Mouse (Mus musculus) forebrain, embryonic 14.5 days (tissue): ENCODE data around the gene Cacna2d4. TPM values are rescaled to one million over a fixed set of nuclear protein-coding genes. Genes with fewer than 3 reads are reported as not detected.

Experiments used
- ATAC-seq: fragments of 200-750 bp; cut with Nextera tagmentation; 2 replicates; pipeline ENCODE4 v1.8.0; 2017; ENCODE audit warnings: mild to moderate bottlenecking, moderate library complexity
- DNase-seq: peaks from one replicate; pipeline ENCODE4 v3.0.0-alpha.2; 2015; ENCODE audit warnings: low spot score
- H3K27ac ChIP-seq: fragments of 300-500 bp; sonication (generic); 2 replicates; pipeline ENCODE4 v1.5.1; 2014; ENCODE audit warnings: low read depth, mild to moderate bottlenecking, control low read depth, low read length, moderate library complexity
- H3K27me3 ChIP-seq: fragments of 300-500 bp; sonication (generic); replicated peaks from 2 replicates; pipeline ENCODE4 v1.6.1; 2014; ENCODE audit warnings: low read length, control low read depth, mixed read lengths; ENCODE audit not compliant: control insufficient read depth, insufficient read depth
- H3K36me3 ChIP-seq: fragments of 300-500 bp; sonication (generic); 2 replicates; pipeline ENCODE4 v1.6.1; 2014; ENCODE audit warnings: low read length, control low read depth; ENCODE audit not compliant: control insufficient read depth, insufficient read depth
- H3K4me1 ChIP-seq: fragments of 300-500 bp; sonication (generic); 2 replicates; pipeline ENCODE4 v1.6.1; 2014; ENCODE audit warnings: antibody characterized with exemption, low read length, control low read depth; ENCODE audit not compliant: control insufficient read depth, insufficient read depth
- H3K4me2 ChIP-seq: fragments of 300-500 bp; sonication (generic); 2 replicates; pipeline ENCODE4 v1.6.1; 2014; ENCODE audit warnings: mild to moderate bottlenecking, control low read depth, low read length
- H3K4me3 ChIP-seq: fragments of 300-500 bp; sonication (generic); 2 replicates; pipeline ENCODE4 v1.5.1; 2014; ENCODE audit warnings: low read depth, low read length, control low read depth
- H3K9ac ChIP-seq: fragments of 300-500 bp; sonication (generic); 2 replicates; pipeline ENCODE4 v1.6.1; 2014; ENCODE audit warnings: mild to moderate bottlenecking, low read length, control low read depth, moderate library complexity
- H3K9me3 ChIP-seq: fragments of 300-500 bp; sonication (generic); replicated peaks from 2 replicates; pipeline ENCODE4 v1.6.1; 2016; ENCODE audit warnings: low read length, control low read depth, mixed read lengths; ENCODE audit not compliant: control insufficient read depth
- WGBS: fragments of 180-500 bp; shearing (Covaris S2); extraction: QIAGEN DNeasy Blood & Tissue Kit; methylation state at CpG from one replicate; pipeline ENCODE4 v1.1.7; 2014; 5-methylcytosine and 5-hydroxymethylcytosine counted together
- polyA plus RNA-seq: library from polyadenylated mRNA; unstranded; fragments of >200 nt; fragmentation: Nextera tagmentation; extraction: Ambion mirVana; gene quantifications from 2 replicates; pipeline ENCODE4 v1.2.1, GENCODE M21; 2014

Gene Cacna2d4
- 0.10 and 0.14 TPM in 2 replicates for polyA plus RNA-seq

DNA sequence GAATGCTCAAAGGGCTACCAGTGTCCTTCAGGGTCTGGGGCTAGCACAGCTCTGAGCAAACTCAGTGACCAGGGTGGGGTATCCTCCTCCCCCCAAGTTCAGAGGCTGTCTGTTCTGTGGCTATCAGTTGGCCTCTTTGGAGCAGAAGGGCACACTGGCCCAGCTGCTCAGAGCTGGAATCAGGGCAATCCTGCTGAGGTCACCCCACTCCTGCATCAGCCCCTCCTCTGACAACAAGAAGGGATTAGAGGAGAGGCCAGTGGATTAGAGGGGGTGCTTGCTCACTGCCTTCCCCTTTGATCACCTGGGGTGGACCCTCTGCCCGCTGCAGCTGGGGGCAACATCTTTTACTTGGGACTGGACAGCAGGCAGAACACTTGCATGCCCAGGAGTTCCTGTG is at the start of gene Cacna2d4:
TSS of gene Cacna2d4 (plus strand) at position 286 of the 400 bp plus-strand sequence.
- Histone ChIP-seq H3K27ac (peak within 1 kb of the TSS; percentile 31; the same call in 1 of the 2 replicates), H3K4me2 (no peak within 1 kb of the TSS), H3K36me3 (no peaks in the 10 kb centered on the region), H3K9ac (no peak within 1 kb of the TSS), H3K4me1 (peaks cover 9% of the 10 kb centered on the region; the same call in 1 of the 2 replicates), H3K27me3 (no peaks in the 10 kb centered on the region), H3K9me3 (no peaks in the 10 kb centered on the region), H3K4me3 (no peak within 1 kb of the TSS)
- no peak for DNase-seq
- WGBS: 64% methylated on average over 1 of the region's 1 CpGs
- no peak for ATAC-seq

- DNase-seq: peak; percentile 33
- WGBS: 65% methylated on average over 8 of the region's 8 CpGs
These were observed 49.7 kb upstream of the Cacna2d4 start for GRCm38 (mm10) chr6:119186658-119187057.

GRCm38 (mm10) chr6:119187631-119188030 is 48.7 kb upstream of the Cacna2d4 start:
- Histone ChIP-seq H3K4me1 (no peaks in the 10 kb centered on the region), H3K27ac (no peak overlapping the region), H3K9me3 (no peaks in the 10 kb centered on the region), H3K27me3 (no peaks in the 10 kb centered on the region), H3K4me3 (no peak overlapping the region), H3K9ac (no peak overlapping the region), H3K36me3 (peaks cover 66% of the 10 kb centered on the region), H3K4me2 (no peak overlapping the region)
- 54% methylated on average over 6 of the region's 6 CpGs for WGBS
- DNase-seq (no peak), ATAC-seq (no peak)

More at GRCm38 (mm10) chr6:119186658-119187057, 49.7 kb upstream of the Cacna2d4 start:
- Histone ChIP-seq H3K27ac (no peak overlapping the region), H3K9me3 (no peaks in the 10 kb centered on the region), H3K4me1 (no peaks in the 10 kb centered on the region), H3K36me3 (peaks cover 57% of the 10 kb centered on the region), H3K4me2 (no peak overlapping the region), H3K4me3 (no peak overlapping the region), H3K9ac (no peak overlapping the region), H3K27me3 (no peaks in the 10 kb centered on the region)
- ATAC-seq: no peak

DNA sequence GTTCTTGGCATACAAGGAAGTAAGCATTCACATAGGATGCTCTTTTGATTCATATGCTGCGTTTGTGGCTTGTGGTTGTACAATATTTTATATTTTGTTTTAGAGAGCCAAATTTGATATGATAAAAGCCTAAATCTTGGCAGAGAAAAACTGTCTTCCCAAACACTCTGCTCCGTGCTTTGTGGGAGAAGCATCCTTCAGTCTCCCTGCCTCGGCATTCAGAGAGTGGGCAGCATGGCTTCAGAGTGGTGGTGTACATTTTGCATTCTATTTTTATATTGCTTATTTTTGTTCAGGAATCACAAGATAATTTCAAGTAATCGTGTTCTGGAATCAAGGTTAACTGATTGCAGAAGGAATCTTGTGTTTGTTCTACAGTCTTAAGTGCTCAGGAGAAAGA is 44.8 kb upstream of the Cacna2d4 start:
- WGBS: 95% methylated on average over 4 of the region's 4 CpGs
- no peaks in the 10 kb centered on the region for H3K9me3 ChIP-seq
- no peak overlapping the region for H3K4me2 ChIP-seq
- no peak for DNase-seq
- ATAC-seq: no peak
- H3K4me3 ChIP-seq: no peak overlapping the region
- H3K36me3 ChIP-seq: peaks cover 58% of the 10 kb centered on the region
- H3K27ac ChIP-seq: no peak overlapping the region
- no peaks in the 10 kb centered on the region for H3K27me3 ChIP-seq
- no peak overlapping the region for H3K9ac ChIP-seq
- no peaks in the 10 kb centered on the region for H3K4me1 ChIP-seq

GRCm38 (mm10) chr6:119193571-119194154 is 42.7 kb upstream of the Cacna2d4 start:
- H3K27ac ChIP-seq: no peak overlapping the region
- no peak for DNase-seq
- no peak for ATAC-seq
- 93% methylated on average over 15 of the region's 15 CpGs for WGBS
- no peaks in the 10 kb centered on the region for H3K9me3 ChIP-seq
- H3K4me2 ChIP-seq: no peak overlapping the region
- no peak overlapping the region for H3K4me3 ChIP-seq
- peaks cover 12% of the 10 kb centered on the region; the same call in 1 of the 2 replicates for H3K4me1 ChIP-seq
- peaks cover 49% of the 10 kb centered on the region for H3K36me3 ChIP-seq
- H3K9ac ChIP-seq: no peak overlapping the region
- H3K27me3 ChIP-seq: no peaks in the 10 kb centered on the region

DNA sequence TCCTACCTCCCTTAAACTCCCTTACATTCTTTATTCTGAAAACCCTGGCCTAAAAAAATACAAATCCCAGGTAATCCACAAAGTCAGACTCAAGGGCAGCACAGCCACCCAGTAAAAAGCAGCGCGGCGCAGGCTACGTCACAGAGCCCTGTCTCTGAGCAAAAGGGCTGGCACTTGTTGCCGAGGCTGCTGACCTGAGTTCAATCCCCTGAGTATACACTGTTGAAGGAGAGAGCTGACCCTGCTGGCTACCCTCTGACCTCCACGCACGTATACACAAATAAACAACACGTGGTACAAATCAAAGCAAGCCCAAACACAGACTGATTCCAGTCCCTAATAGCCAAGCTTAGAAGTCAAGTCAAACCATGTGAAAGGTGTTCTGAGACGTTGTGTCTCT is 42.2 kb upstream of the Cacna2d4 start:
- DNase-seq (no peak), ATAC-seq (no peak)
- no peak overlapping the region for H3K4me2 ChIP-seq
- peaks cover 17% of the 10 kb centered on the region for H3K4me1 ChIP-seq
- H3K27ac ChIP-seq: no peak overlapping the region
- 94% methylated on average over 9 of the region's 9 CpGs for WGBS
- no peak overlapping the region for H3K9ac ChIP-seq
- no peaks in the 10 kb centered on the region for H3K27me3 ChIP-seq
- peaks cover 46% of the 10 kb centered on the region for H3K36me3 ChIP-seq
- H3K9me3 ChIP-seq: no peaks in the 10 kb centered on the region
- H3K4me3 ChIP-seq: no peak overlapping the region

- DNase-seq: no peak
- no peak overlapping the region for H3K4me3 ChIP-seq
- peaks cover 42% of the 10 kb centered on the region for H3K36me3 ChIP-seq
- no peaks in the 10 kb centered on the region for H3K9me3 ChIP-seq
- 93% methylated on average over 7 of the region's 7 CpGs for WGBS
- no peak overlapping the region for H3K27ac ChIP-seq
- no peak for ATAC-seq
- no peaks in the 10 kb centered on the region for H3K27me3 ChIP-seq
- no peak overlapping the region for H3K4me2 ChIP-seq
- no peak overlapping the region for H3K9ac ChIP-seq
- peaks cover 22% of the 10 kb centered on the region for H3K4me1 ChIP-seq
These were observed 41.7 kb upstream of the Cacna2d4 start for GRCm38 (mm10) chr6:119194601-119195000.

DNA sequence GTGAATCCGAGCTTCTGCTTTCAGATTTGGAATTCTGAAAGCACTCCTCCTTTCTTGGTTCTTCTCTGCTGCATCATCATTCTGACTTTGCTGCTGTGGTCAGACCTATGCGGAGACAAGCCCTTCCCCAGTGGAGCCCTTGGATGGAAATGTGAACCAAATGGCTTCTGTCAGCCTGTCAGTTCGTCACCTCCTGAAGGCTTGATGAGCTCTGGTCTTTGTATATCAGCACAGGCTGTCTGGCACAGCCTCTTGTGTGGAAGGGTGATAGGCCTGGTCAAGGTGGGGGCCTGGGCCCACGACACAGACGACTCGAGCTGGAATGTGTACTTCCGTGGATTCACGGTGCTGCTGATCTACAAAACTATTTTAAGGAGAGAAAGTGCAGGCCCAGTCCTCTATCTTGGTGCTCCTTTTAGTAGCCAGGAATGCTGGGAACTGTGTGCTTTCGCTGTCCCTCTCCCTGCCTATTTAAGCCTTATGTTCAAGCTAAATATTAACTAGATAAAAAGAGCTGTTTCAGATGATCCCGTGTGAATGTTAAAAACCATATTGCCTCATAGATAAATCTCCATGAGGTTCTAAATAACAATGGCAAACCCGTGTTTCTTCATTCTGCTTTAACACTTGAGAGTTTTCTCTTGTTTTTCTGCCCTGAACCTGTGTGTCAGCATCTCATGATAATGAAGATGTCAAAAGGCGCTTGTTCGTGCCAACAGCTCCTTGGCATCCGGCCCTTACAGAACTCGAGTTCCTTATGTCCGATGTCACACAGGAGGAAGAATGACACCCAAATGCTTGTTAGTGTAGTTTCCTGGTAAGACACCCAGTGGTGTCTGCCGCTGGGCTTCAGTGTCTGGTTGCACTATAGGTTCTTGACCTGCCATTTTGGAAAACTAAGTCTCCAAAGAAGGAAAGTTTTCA is 39.7 kb upstream of the Cacna2d4 start, which contains the start of gene Cacna1c:
TSS of gene Cacna1c (minus strand) at position 37 of the 924 bp plus-strand sequence.
- ATAC-seq: no peak
- 80% methylated on average over 17 of the region's 17 CpGs for WGBS
- DNase-seq: peak; percentile 60

More for the DNA sequence above, 39.7 kb upstream of the Cacna2d4 start, which contains the start of gene Cacna1c:
- H3K4me2 ChIP-seq: no peak within 1 kb of the TSS
- no peak within 1 kb of the TSS for H3K9ac ChIP-seq
- H3K4me3 ChIP-seq: no peak within 1 kb of the TSS
- no peaks in the 10 kb centered on the region for H3K27me3 ChIP-seq
- H3K27ac ChIP-seq: no peak within 1 kb of the TSS
- peaks cover 30% of the 10 kb centered on the region for H3K36me3 ChIP-seq
- peaks cover 25% of the 10 kb centered on the region for H3K4me1 ChIP-seq
- H3K9me3 ChIP-seq: no peaks in the 10 kb centered on the region
